Mouse (Mus musculus) forelimb bud, embryonic 11.5 days (tissue): ENCODE results near the gene Got1.

ENCODE experiments used
- DNase-seq: peaks from one replicate; pipeline ENCODE4 v3.0.0-alpha.2; 2012; ENCODE audit warnings: low read depth, low spot score

Gene Got1

DNA sequence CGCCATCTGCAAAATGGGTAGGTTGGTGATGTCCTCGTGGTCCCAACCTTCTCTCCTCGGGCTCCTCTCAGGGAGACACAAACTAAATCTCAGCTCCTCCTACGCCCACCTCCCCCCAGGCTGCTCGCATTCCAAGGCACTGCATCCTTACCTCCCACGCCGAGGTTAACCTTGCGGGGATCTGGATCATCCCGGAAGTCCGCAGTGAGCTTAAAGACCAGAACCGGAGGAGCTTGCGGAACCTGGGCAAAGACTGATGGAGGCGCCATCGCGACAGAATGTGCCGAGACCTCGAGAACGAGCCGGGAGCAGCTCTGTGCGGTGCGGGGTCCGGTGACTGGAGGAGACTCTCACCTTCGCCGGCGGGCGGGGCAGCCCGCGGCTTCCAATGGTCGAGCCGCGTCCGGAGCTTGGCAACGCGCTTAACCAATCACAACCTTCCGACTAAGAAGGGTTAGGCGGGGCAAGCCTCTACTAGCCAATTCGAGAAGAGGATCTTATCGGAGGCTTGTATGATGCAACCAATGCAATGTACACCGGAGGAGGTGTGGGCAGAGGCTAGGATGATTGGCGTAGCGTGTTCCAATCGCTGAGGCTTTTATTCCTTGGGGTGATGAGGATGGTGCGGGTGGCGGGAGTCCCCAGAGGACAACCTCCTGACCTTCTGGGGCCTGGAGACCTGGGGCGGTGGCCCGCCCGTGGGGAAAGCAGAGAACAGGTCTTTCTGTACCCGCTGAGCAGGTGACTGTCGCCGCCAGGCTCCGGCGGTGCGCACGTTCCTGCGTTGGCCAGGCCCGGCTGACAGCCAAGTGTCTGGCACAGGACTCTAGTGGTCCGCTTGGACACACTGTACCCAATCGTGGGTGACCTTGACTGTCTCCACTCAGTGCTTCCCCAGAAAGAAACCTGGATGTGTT lies at the start of gene Got1:
Gene Got1 (minus strand): TSS at position 419 of the 917 bp plus-strand sequence.
- peak; percentile 97 for DNase-seq

DNA sequence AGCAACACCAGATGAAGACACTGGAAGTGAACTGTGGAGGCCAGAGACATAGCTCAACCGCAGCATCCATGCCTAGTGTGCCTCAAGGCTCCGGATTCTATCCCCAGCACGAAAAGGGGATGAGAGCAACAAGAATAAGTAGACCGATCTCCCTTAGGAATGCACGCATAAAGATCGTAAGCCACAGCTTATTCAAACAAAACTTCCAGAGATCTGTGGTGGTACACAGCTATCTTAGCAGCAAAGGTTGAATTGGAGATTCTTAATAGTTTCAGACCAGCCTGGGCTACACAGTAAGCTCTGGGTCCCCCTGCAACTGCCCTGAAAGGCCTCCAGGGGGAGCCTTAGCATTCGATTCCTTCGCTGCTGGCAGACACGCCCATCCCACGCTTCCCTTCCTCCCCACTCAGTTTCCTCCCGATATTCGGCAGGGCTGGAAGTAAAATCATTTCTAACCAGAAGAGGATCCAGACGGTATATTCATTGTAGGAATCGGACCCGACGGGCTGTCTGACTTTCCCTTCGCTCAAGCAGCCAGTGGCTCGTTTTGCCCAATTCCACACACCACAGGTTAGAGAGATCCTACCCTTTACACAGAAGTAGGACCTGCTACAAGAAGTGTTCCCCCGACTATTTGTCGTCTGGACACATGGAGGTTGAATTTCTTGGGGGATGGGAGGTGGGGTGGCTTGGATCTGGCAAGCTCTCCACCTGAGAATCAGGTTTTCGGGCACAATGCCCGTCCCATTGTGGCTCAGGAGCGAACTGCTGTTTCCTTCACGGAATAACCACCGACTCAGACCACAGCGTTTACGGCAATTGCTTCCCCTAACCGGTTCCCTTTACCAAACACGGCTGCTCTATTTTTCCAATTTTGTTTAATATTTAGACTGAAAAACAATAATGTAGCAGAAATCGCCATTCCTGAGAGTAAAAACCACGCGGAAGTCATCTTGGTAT lies 46.7 kb upstream of the Got1 start:
- DNase-seq = peak; percentile 85

- DNase-seq = no peak
Measured at GRCm38 (mm10) chr19:43569133-43569532, 44.7 kb upstream of the Got1 start.

GRCm38 (mm10) chr19:43568298-43568697 lies 43.9 kb upstream of the Got1 start:
- DNase-seq = no peak

- DNase-seq = no peak
Measured at GRCm38 (mm10) chr19:43563166-43563565, 38.8 kb upstream of the Got1 start.

- no peak for DNase-seq
Measured at GRCm38 (mm10) chr19:43561841-43562240, 37.4 kb upstream of the Got1 start.

- no peak for DNase-seq
Measured at GRCm38 (mm10) chr19:43560244-43560643, 35.8 kb upstream of the Got1 start.

DNA sequence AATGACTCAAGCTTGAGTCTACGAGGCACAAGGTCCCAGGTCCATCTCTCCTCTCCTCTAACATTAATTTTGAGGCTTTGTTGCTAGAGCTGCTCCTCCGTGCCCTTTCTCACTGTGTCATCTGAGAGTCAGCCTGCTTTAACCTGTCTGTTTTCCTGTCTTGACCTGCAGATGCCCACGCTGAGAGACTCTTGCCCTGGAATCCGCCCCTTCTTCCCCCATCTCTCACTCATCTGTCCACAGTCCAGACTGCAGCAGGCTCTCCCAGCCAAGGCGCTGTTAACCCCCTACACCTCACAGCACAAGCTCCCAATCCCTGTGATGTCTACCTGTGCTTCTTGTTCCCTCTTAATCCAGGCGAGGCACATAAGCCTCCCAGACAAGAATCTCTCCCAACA lies 27.1 kb upstream of the Got1 start:
- DNase-seq = no peak

- DNase-seq = no peak
Measured at GRCm38 (mm10) chr19:43550706-43551492, 26.5 kb upstream of the Got1 start.

DNA sequence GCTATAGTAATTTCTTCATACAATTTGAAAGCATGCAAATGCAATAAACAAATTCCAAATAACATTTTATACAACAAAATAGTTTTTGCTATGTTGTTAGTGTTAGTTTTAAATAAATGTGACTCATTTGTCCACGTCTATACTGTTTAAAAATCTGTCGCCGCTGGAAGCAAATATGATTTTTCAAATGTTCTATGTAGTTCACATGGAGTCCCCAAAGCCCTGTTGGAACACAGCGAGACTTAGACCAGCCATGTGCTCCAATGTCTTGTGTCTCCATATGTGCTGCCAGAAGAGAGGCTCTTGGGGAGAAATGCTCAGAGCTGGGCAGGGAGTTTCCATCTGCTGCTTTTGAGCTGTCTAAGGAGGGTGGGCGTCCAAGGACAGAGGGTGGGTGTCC lies 23.7 kb upstream of the Got1 start:
- DNase-seq = no peak

DNA sequence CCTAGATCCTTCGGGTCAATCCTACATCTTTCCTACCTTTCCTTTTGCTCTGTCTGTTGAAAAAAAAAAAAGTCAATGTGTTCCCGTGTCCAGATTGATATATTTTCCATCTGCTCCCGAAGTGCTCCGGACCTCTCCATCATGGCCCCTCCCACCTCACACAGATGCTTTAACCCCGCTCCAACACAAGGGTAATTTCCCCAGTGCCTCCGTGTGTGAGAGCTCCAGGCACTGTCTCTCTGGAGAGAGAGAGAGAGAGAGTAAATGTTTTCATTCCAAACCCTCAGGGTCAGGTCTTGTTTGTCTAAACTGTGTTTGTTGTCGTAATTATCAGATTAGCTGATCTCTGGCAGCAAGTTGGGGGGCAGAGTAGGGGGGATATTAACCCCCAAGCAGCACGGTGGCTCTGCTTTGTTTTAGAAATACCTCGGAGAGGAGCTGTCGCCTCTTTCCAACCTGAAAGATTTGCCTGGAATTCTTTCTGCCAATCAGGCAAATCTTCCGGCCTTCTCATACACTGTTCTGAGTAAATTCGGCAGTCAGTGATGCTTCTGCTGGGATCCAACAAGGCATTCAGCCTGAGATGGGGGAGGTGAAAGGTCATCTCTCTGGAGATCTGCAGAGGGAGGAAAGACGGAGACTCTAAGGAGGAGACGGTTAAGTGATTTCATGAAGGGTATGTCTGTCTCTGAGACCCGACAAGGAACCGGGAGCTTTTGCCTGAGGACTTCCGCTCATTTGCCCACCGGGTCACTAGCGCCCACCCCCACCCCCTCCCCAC lies 22.1 kb upstream of the Got1 start:
- no peak for DNase-seq

- no peak for DNase-seq
Measured at GRCm38 (mm10) chr19:43535372-43535771, 11.0 kb upstream of the Got1 start.

DNA sequence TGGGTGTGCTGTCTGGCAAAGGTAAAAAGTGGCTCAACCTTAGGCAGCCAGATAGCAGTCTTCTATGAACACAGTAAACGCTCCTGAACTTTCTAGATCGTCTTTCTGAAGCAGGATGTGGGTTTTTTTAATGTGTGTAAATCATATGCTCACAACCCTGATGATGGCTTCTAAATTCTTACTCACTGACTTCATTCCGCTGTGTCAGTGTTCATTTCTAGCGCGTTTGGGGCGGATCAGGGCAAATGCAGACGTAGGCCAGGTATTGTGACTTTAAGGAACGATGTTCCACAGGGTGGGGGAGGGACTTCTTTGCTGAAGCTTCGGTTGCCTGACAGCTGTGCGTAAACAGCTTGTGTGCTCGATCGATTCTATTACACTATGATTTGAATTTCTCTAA lies 6.5 kb upstream of the Got1 start:
- DNase-seq = no peak

- peak; percentile 85 for DNase-seq
Measured at GRCm38 (mm10) chr19:43530197-43530770, 5.9 kb upstream of the Got1 start.

DNA sequence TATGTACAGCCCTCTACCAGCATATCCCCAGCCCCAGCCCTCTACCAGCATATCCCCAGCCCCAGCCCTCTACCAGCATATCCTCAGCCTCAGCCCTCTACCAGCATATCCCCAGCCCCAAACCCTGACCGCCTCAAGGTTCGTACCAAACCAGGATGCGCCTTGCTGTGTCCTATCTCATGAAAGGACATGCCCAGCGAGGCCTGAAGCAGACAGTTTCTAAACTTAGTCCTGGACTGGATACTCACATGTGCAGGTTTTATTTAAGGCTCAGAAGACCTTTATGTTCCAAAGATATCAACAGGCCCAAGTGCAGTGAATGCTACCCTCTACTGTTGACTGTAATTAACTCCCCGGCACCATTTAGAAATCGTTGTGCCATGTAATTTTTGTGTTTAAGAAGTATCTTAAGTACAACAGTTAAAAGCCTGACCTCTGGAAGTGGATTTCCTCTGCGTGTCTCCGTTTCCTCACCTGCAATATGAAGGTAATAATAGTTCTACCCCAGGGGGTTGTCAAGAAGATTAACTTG lies 3.7 kb upstream of the Got1 start:
- DNase-seq = no peak

DNA sequence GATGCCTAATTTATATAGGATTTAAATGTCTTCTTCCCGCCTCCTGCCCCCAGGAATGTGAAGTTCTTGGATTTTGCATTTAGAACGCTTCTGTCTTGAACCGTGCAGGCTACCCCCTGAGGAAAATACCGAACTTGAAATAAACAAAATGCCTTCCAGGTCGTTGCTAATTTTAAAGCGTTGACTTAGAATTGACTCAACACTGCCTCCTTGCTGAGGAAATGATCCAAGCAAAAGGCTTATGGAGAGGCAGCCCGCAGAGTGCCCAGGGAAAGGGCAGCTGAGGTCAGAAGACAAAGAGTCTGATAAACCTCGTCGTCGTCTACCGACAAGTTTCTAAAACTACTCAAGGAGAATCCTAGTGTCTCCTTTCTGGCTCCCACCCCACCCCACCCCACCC lies 2.7 kb upstream of the Got1 start:
- DNase-seq = no peak

DNA sequence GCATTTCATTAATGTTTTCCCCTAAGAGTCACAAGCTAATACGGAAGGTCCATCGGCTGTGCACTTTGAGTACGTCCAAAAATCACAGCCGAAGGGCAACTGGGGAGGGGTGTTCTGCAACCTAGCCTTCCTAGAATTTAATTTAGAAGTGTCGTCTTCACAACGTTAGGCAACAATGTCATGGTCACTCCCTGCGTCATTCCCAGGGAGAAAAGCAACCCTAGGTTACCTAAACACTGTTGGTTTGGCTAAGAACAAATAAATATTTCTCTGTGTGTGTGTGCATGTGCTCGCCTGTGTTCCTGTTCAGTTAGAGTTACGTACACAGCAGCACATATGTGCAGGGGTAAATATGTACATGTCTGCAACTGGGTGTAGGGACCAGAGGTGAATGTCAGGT lies 1.6 kb upstream of the Got1 start:
- DNase-seq = no peak

- no peak for DNase-seq
Measured at GRCm38 (mm10) chr19:43525566-43525965, 1.2 kb upstream of the Got1 start.

- DNase-seq = no peak
Measured at GRCm38 (mm10) chr19:43525104-43525482, 688 bp upstream of the Got1 start.

DNA sequence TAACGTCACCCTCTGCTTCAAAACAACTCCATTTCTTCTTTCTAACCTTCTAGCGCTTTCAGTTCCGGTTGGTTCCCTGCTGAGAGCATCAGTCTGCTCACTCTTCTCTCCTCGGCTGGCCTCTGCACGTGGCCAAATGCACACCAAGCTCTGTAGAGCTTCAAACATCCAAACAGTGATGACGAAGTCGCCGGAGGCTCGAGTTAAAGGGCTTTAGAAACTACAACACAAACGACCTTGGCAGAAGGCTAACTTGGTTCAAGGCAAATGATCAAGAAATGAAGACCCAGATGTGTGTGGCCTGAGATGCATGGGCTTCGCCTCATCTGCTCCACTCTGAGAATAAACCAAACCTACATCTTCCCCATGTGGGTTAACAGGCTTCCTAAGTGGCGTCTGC lies 854 bp downstream of the Got1 start:
- DNase-seq = peak; percentile 32
